Mouse (Mus musculus) liver, embryonic 14.5 days (tissue): Measurements from ENCODE around the gene Fut9. TPM values are rescaled to one million over a fixed set of nuclear protein-coding genes. Genes with fewer than 3 reads are reported as not detected.

Source experiments
- ATAC-seq: fragments of 200-750 bp; cut with Nextera tagmentation; 2 replicates; pipeline ENCODE4 v1.8.0; 2017; ENCODE audit warnings: moderate number of reproducible peaks, mild to moderate bottlenecking, moderate library complexity; ENCODE audit not compliant: insufficient read depth
- DNase-seq, 3 experiments: peaks; one replicate each; pipeline ENCODE4 v3.0.0-alpha.2; 2012 to 2013; ENCODE audit warnings: low read depth in 3 of 3, low spot score in 3 of 3
- H3K27ac ChIP-seq: fragments of 300-500 bp; sonication (generic); 2 replicates; pipeline ENCODE4 v1.5.1; 2014; ENCODE audit warnings: moderate library complexity, mild to moderate bottlenecking, control low read depth, inconsistent platforms
- H3K27me3 ChIP-seq: fragments of 300-500 bp; sonication (generic); 2 replicates; pipeline ENCODE4 v1.6.1; 2014; ENCODE audit warnings: mild to moderate bottlenecking, low read length, moderate library complexity; ENCODE audit not compliant: control insufficient read depth, insufficient read depth
- H3K36me3 ChIP-seq: fragments of 300-500 bp; sonication (generic); replicated peaks from 2 replicates; pipeline ENCODE4 v1.6.1; 2014; ENCODE audit warnings: low read depth; ENCODE audit not compliant: control insufficient read depth, insufficient read depth
- H3K4me1 ChIP-seq, 2 experiments: fragments of 200-500 bp in 1 of 2; fragments of 300-500 bp in 1 of 2; sonication (generic) in 1 of 2; replicated peaks; 2 replicates each; pipeline ENCODE4 v1.6.1; 2012 to 2014; ENCODE audit warnings: antibody characterized with exemption in 1 of 2, inconsistent platforms in 1 of 2, low read length in 1 of 2; ENCODE audit not compliant: control insufficient read depth in 2 of 2, insufficient read depth in 2 of 2
- H3K4me2 ChIP-seq: fragments of 300-500 bp; sonication (generic); 2 replicates; pipeline ENCODE4 v1.6.1; 2014; ENCODE audit warnings: low read depth, mild to moderate bottlenecking, control low read depth, moderate library complexity
- H3K4me3 ChIP-seq, 2 experiments: fragments of 200-500 bp in 1 of 2; fragments of 300-500 bp in 1 of 2; sonication (generic) in 1 of 2; 2 replicates each; pipeline ENCODE4 v1.5.1; 2012 to 2014; ENCODE audit warnings: low read depth in 2 of 2, low read length in 2 of 2, mild to moderate bottlenecking in 2 of 2, control low read depth in 1 of 2, inconsistent platforms in 1 of 2, moderate library complexity in 1 of 2; ENCODE audit not compliant: insufficient read depth in 1 of 2
- H3K9ac ChIP-seq: fragments of 300-500 bp; sonication (generic); replicated peaks from 2 replicates; pipeline ENCODE4 v1.6.1; 2014; ENCODE audit warnings: mild to moderate bottlenecking, control low read depth, moderate library complexity
- H3K9me3 ChIP-seq: fragments of 300-500 bp; sonication (generic); 2 replicates; pipeline ENCODE4 v1.6.1; 2016; ENCODE audit warnings: low read length, mixed read lengths; ENCODE audit not compliant: control insufficient read depth
- CTCF ChIP-seq: IDR thresholded peaks from 2 replicates; pipeline ENCODE4 v1.5.1; 2016; ENCODE audit warnings: antibody characterized with exemption, low read depth, control low read depth
- EP300 ChIP-seq: IDR thresholded peaks from 2 replicates; pipeline ENCODE4 v1.6.1; 2016; ENCODE audit warnings: antibody characterized with exemption, low read depth
- WGBS: fragments of 180-500 bp; shearing (Covaris S2); extraction: QIAGEN DNeasy Blood & Tissue Kit; methylation state at CpG from one replicate; pipeline ENCODE4 v1.1.7; 2014; ENCODE audit not compliant: insufficient replicate concordance; 5-methylcytosine and 5-hydroxymethylcytosine counted together
- polyA plus RNA-seq, 2 experiments: library from polyadenylated mRNA; depleted of rRNA in 1 of 2; stranded (reverse) in 1 of 2; unstranded in 1 of 2; fragments of >200 nt; fragmentation: Nextera tagmentation in 1 of 2; extraction: Ambion mirVana in 1 of 2; gene quantifications; 2 replicates each; pipeline versions ENCODE4 v1.2.1 to v1.2.3; 2012 to 2014

Fut9 gene
- polyA plus RNA-seq, 2 experiments, result not detected

- TF ChIP-seq CTCF (no peak), EP300 (no peak)
- H3K4me2 ChIP-seq, result no peak overlapping the region
- no peaks in the 10 kb centered on the region for H3K9me3 ChIP-seq
- H3K9ac ChIP-seq, result no peak overlapping the region
- no peaks in the 10 kb centered on the region for H3K27me3 ChIP-seq
- no peaks in the 10 kb centered on the region for H3K4me1 ChIP-seq
- 61% methylated on average over 5 of the region's 5 CpGs for WGBS
- DNase-seq (no peak), ATAC-seq (no peak)
- H3K36me3 ChIP-seq, result no peaks in the 10 kb centered on the region
- no peak overlapping the region for H3K27ac ChIP-seq
- no peak overlapping the region for H3K4me3 ChIP-seq
Measured at GRCm38 (mm10) chr4:25721576-25721975, 78.5 kb downstream of the Fut9 start.

DNA sequence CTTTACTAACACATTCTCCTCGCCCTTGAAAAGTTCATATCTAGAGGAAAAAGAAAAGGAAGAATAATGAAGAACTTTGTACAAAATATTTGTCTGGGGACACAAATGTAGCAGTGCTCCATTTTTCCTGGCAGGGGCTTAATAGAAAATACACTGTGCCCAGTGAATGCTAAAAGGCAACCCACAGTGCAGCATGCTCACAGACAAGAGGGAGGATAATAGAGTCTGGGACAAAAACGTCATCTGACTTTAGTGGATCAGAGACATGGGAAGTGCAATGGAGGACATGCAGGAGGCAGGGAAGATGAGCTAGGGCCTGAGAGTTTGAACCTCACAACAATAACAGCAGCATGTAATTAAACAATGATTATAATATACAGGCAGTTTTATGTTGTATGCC, 86.1 kb downstream of the Fut9 start:
- ATAC-seq (no peak), DNase-seq (no peak)
- Histone ChIP-seq H3K27ac (no peak overlapping the region), H3K36me3 (no peaks in the 10 kb centered on the region), H3K9me3 (no peaks in the 10 kb centered on the region), H3K4me3 (no peak overlapping the region), H3K27me3 (no peaks in the 10 kb centered on the region), H3K4me2 (no peak overlapping the region), H3K4me1 (no peaks in the 10 kb centered on the region), H3K9ac (no peak overlapping the region)
- TF ChIP-seq CTCF (no peak), EP300 (no peak)
- 52% methylated on average over 2 of the region's 2 CpGs for WGBS

DNA sequence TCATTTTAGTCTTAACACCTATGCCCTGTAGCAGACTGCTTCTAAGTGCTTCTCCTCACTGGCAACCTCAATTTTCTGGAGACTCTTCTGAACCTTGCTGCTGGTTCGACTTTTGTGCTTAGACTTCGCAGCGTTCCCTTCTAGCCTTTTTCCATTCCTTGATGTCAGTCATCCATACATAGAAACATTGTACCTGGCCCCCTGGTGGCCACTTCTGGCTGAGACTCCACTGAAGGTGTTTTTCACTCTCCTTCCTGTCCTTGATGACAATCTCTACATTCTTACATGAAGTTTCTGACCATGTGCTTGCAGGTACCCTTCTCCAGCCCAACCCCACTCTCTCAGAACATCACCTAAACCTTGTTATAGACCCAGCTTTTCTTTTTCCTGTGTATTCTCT, 115.1 kb downstream of the Fut9 start:
- Histone ChIP-seq H3K4me2 (no peak overlapping the region), H3K36me3 (no peaks in the 10 kb centered on the region), H3K4me3 (no peak overlapping the region), H3K4me1 (no peaks in the 10 kb centered on the region), H3K27ac (no peak overlapping the region), H3K27me3 (no peaks in the 10 kb centered on the region), H3K9ac (no peak overlapping the region), H3K9me3 (no peaks in the 10 kb centered on the region)
- DNase-seq (no peak), ATAC-seq (no peak)
- WGBS, result 73% methylated on average over 3 of the region's 3 CpGs
- no peak for TF ChIP-seq EP300
- 0 out of 2 replicates have a peak, but pooled peaks have one; percentile 12 for TF ChIP-seq CTCF

- no peaks in the 10 kb centered on the region for H3K9me3 ChIP-seq
- H3K27me3 ChIP-seq, result no peaks in the 10 kb centered on the region
- DNase-seq (no peak), ATAC-seq (no peak)
- H3K36me3 ChIP-seq, result no peaks in the 10 kb centered on the region
- no peak overlapping the region for H3K4me2 ChIP-seq
- no peak overlapping the region for H3K4me3 ChIP-seq
- no peak overlapping the region for H3K9ac ChIP-seq
- TF ChIP-seq CTCF, result no peak
- TF ChIP-seq EP300, result no peak
- H3K4me1 ChIP-seq, result no peaks in the 10 kb centered on the region
- H3K27ac ChIP-seq, result no peak overlapping the region
- 42% methylated on average over 1 of the region's 1 CpGs for WGBS
Measured at GRCm38 (mm10) chr4:25664196-25664595, 135.8 kb downstream of the Fut9 start.

GRCm38 (mm10) chr4:25661204-25661727, 138.8 kb downstream of the Fut9 start:
- Histone ChIP-seq H3K4me2 (no peak overlapping the region), H3K9me3 (no peaks in the 10 kb centered on the region), H3K4me3 (no peak overlapping the region), H3K4me1 (no peaks in the 10 kb centered on the region), H3K36me3 (no peaks in the 10 kb centered on the region), H3K9ac (no peak overlapping the region), H3K27me3 (no peaks in the 10 kb centered on the region), H3K27ac (no peak overlapping the region)
- TF ChIP-seq CTCF (no peak), EP300 (no peak)
- ATAC-seq (no peak), DNase-seq (no peak)
- 56% methylated on average over 3 of the region's 3 CpGs for WGBS
